Mouse (Mus musculus) colon, adult 2 months (tissue): ENCODE data around the gene Olfr356. TPM values are rescaled to one million over a fixed set of nuclear protein-coding genes. Genes with fewer than 3 reads are reported as not detected.

Experiments
- polyA plus RNA-seq: library from polyadenylated mRNA; depleted of rRNA; stranded (reverse); fragments of >200 nt; gene quantifications from 2 replicates; pipeline ENCODE4 v1.2.3, GENCODE M21; 2012; rRNA removed

Olfr356 gene
- polyA plus RNA-seq: not detected in 2 replicates

GRCm38 (mm10) chr2:36936821-36937220 lies at the start of gene Olfr356:
Olfr356 (plus strand) TSS chr2:36937121.

GRCm38 (mm10) chr2:36892836-36893235 lies 44.1 kb upstream of the Olfr356 start, which contains the start of gene Olfr353:
Olfr353 (minus strand) TSS chr2:36892936.

GRCm38 (mm10) chr2:36905380-36905779 lies 31.5 kb upstream of the Olfr356 start, which contains the start of gene Olfr354:
Olfr354 (plus strand) TSS chr2:36905680.

DNA sequence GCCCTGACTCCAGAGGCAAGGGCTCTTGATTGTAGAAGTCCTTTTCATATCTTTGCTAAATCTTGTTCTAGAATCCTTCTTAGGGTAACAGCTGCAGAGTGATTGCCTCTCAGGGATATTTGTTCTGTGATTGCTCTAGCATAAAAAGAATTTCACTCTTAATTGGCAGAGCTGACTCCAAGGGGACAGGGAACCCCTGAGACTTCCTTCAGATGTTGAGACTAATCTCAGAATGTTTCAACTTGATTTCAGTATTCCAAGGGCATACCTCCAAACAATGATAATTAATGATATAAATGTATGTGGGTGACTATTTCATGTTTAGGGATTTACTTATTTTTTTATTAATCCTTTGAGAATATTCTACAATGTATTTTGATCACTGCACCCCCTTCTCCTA lies 8.1 kb upstream of the Olfr356 start, which contains the start of gene Olfr355:
TSS of gene Olfr355 (minus strand) at position 101 of the 400 bp plus-strand sequence.

Other genes with a start within 250 kb of the Olfr356 start
- not detected in 2 replicates for gene Olfr347, start 205.2 kb upstream of the Olfr356 start, polyA plus RNA-seq
- gene Olfr348, start 152.8 kb upstream of the Olfr356 start, polyA plus RNA-seq: not detected in 2 replicates
- not detected in 2 replicates for gene Olfr50, start 146.6 kb upstream of the Olfr356 start, polyA plus RNA-seq
- not detected in 2 replicates for gene Olfr3, start 120.1 kb upstream of the Olfr356 start, polyA plus RNA-seq
- gene Olfr350, start 90.8 kb upstream of the Olfr356 start, polyA plus RNA-seq: not detected in 2 replicates
- not detected in 2 replicates for gene Olfr351, start 74.5 kb upstream of the Olfr356 start, polyA plus RNA-seq
- gene Olfr352, start 68.7 kb upstream of the Olfr356 start, polyA plus RNA-seq: not detected in 2 replicates
- gene Olfr353, start 44.2 kb upstream of the Olfr356 start, polyA plus RNA-seq: not detected in 2 replicates
- not detected in 2 replicates for gene Olfr354, start 31.4 kb upstream of the Olfr356 start, polyA plus RNA-seq
- not detected in 2 replicates for gene Olfr355, start 8.2 kb upstream of the Olfr356 start, polyA plus RNA-seq
- not detected in 2 replicates for gene Olfr357, start 56.7 kb downstream of the Olfr356 start, polyA plus RNA-seq
- not detected in 2 replicates for gene Olfr358, start 72.2 kb downstream of the Olfr356 start, polyA plus RNA-seq
- gene Olfr360, start 128.6 kb downstream of the Olfr356 start, polyA plus RNA-seq: not detected in 2 replicates
- not detected in 2 replicates for gene Olfr361, start 152.2 kb downstream of the Olfr356 start, polyA plus RNA-seq
- gene Olfr362, start 180.8 kb downstream of the Olfr356 start, polyA plus RNA-seq: not detected in 2 replicates
- not detected in 2 replicates for gene Olfr364-ps1, start 202.2 kb downstream of the Olfr356 start, polyA plus RNA-seq